Mouse (Mus musculus) neural tube, embryonic 13.5 days (tissue): ENCODE measurements at regions not wholly inside any gene's neighbourhood (a gene's known extent, or its start where the extent isn't known, plus 50 kb on each side); places are given as distances from the start of the nearest gene placed in this dataset.
"Not testable (repeated sequence)": the region's sequence is repeated elsewhere in the genome, so short reads cannot be mapped to it uniquely, and the experiment has no call there.

Source experiments
- ATAC-seq: fragments of 200-750 bp; cut with Nextera tagmentation; 2 replicates; pipeline ENCODE4 v1.8.0; 2017; ENCODE audit warnings: low read depth, mild to moderate bottlenecking, moderate TSS enrichment, moderate library complexity
- H3K27ac ChIP-seq: fragments of 300-500 bp; sonication (generic); replicated peaks from 2 replicates; pipeline ENCODE4 v1.5.1; 2015; ENCODE audit warnings: moderate library complexity, mild to moderate bottlenecking, inconsistent platforms
- H3K27me3 ChIP-seq: fragments of 300-500 bp; sonication (generic); 2 replicates; pipeline ENCODE4 v1.6.1; 2015; ENCODE audit warnings: mild to moderate bottlenecking, inconsistent platforms
- H3K36me3 ChIP-seq: fragments of 300-500 bp; sonication (generic); 2 replicates; pipeline ENCODE4 v1.6.1; 2015; ENCODE audit warnings: mild to moderate bottlenecking, inconsistent platforms
- H3K4me1 ChIP-seq: fragments of 300-500 bp; sonication (generic); replicated peaks from 2 replicates; pipeline ENCODE4 v1.6.1; 2015; ENCODE audit warnings: inconsistent platforms
- H3K4me2 ChIP-seq: fragments of 300-500 bp; sonication (generic); 2 replicates; pipeline ENCODE4 v1.6.1; 2015; ENCODE audit warnings: inconsistent platforms, mild to moderate bottlenecking, moderate library complexity
- H3K4me3 ChIP-seq: fragments of 300-500 bp; sonication (generic); 2 replicates; pipeline ENCODE4 v1.5.1; 2015; ENCODE audit warnings: mild to moderate bottlenecking, inconsistent platforms
- H3K9ac ChIP-seq: fragments of 300-500 bp; sonication (generic); 2 replicates; pipeline ENCODE4 v1.6.1; 2015; ENCODE audit warnings: moderate library complexity, mild to moderate bottlenecking, inconsistent platforms
- H3K9me3 ChIP-seq: fragments of 300-500 bp; sonication (generic); 2 replicates; pipeline ENCODE4 v1.6.1; 2016; ENCODE audit warnings: inconsistent platforms
- WGBS: fragments of 180-500 bp; shearing (Covaris S2); methylation state at CpG from one replicate; pipeline ENCODE4 v1.1.7; 2015; 5-methylcytosine and 5-hydroxymethylcytosine counted together

DNA sequence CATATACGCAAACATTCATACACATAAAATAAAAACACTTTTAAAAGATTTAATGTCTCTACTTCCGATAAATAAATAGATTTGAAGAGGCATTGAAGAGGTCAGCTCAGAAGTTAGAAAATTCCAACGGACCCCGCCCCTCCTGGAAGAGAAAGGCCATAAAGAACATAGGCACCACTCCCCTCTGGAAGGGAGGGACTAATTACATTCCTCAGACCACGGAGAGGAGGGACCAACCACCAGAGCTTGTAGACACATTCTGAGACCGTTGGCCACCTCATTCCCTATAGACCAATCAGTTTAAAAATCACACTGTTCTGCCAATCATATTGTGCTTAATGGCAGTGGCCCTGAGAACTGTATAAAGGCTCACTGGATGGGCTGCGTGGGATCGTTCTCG lies 71.0 kb upstream of the Tbl1xr1 start:
- no peaks in the 10 kb centered on the region for H3K36me3 ChIP-seq
- H3K4me3 ChIP-seq, result no peak overlapping the region
- H3K27ac ChIP-seq, result no peak overlapping the region
- H3K9ac ChIP-seq, result no peak overlapping the region
- no peaks in the 10 kb centered on the region for H3K27me3 ChIP-seq
- H3K4me1 ChIP-seq, result no peaks in the 10 kb centered on the region
- ATAC-seq, result no peak
- no peak overlapping the region for H3K4me2 ChIP-seq
- 76% methylated on average over 9 of the region's 9 CpGs for WGBS
- no peaks in the 10 kb centered on the region for H3K9me3 ChIP-seq

DNA sequence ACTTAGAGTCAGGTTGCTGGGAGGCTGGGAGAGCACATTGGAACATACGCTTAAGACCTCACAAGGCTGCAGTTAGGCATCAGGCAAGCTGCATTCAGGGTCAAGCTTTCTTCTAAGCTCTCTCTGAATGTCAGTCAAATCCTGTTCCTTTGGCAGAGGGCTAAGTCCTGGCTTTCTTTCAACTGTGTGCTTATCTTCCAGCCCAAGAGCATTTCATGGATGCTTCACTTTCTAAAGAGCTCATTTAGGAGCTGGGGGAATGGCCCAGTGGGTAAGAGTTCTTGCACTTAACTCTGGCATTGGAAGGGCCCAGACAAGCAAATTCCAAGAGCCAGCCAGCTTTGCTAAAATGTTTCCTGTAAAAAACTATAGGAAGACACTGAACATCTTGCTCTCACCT lies 70.3 kb upstream of the Tbl1xr1 start:
- H3K9me3 ChIP-seq, result no peaks in the 10 kb centered on the region
- H3K27me3 ChIP-seq, result no peaks in the 10 kb centered on the region
- no peak overlapping the region for H3K4me2 ChIP-seq
- H3K4me3 ChIP-seq, result no peak overlapping the region
- no peak for ATAC-seq
- H3K27ac ChIP-seq, result no peak overlapping the region
- 96% methylated on average over 1 of the region's 1 CpGs for WGBS
- H3K36me3 ChIP-seq, result no peaks in the 10 kb centered on the region
- no peaks in the 10 kb centered on the region for H3K4me1 ChIP-seq
- no peak overlapping the region for H3K9ac ChIP-seq

DNA sequence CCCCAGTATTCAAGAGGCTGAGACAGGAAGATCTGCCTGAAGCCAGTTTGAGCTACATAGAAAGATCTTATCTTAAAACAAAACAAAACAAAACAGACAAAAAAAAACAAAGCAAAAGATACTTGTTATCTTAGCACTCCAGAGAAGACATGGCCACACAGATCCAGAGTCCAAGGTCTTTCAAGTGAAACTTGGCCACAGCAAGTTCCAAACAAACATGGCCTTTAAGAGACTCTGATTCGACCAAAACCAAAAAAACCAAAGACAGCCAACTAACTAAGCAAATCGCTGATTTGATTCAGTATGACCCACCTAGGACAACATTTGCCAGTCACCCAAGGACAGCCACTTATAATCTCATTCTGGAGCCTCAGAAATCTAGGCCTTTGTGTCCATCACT lies 69.8 kb upstream of the Tbl1xr1 start:
- Histone ChIP-seq H3K9me3 (no peaks in the 10 kb centered on the region), H3K4me1 (no peaks in the 10 kb centered on the region), H3K27ac (no peak overlapping the region), H3K4me3 (no peak overlapping the region), H3K36me3 (no peaks in the 10 kb centered on the region), H3K4me2 (no peak overlapping the region), H3K27me3 (no peaks in the 10 kb centered on the region), H3K9ac (no peak overlapping the region)
- ATAC-seq, result no peak
- WGBS, result 90% methylated on average over 2 of the region's 2 CpGs

DNA sequence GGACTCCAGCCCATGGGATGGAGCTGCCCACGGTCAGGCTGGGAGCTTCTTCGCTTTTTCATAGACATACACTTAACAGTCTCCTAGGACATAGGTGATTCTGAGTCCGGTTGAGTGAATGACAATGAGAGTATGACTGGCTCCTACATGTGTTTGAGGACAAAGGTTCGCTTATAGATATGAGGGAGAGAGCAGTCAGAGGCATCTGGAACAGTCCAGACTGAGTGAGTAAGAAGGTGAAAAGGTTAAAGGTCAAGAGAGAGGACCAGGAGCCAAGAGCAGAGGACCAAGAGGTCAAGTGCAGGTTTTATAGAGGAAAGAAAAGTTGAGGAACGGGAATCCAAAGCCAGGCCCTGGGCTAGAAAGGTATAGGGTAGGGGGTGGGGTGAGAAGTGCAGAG lies 68.7 kb upstream of the Tbl1xr1 start:
- WGBS, result 95% methylated on average over 5 of the region's 5 CpGs
- no peaks in the 10 kb centered on the region for H3K9me3 ChIP-seq

DNA sequence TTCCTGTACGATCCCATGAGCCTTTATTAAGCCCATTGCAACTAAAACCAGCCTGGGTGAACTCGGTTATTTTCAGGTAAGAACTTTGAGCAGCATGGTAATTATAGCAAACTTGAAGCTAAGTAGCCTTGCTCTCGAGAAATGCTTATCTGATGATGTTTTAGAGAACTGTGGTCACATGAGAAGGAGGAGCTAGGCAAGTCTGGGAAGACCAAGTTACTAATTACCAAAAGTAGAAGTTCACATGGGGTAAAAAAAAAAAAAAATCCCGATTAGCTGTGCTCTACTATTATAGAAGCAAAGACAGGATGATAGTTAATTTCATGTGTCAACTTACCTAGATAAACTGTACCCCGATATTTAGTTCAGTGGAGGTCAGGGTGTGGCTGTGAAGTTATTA lies 68.0 kb upstream of the Tbl1xr1 start:
- Histone ChIP-seq H3K9ac (no peak overlapping the region), H3K36me3 (no peaks in the 10 kb centered on the region), H3K27me3 (no peaks in the 10 kb centered on the region), H3K4me1 (no peaks in the 10 kb centered on the region), H3K9me3 (no peaks in the 10 kb centered on the region), H3K27ac (no peak overlapping the region), H3K4me3 (no peak overlapping the region), H3K4me2 (no peak overlapping the region)
- no peak for ATAC-seq
- WGBS, result 90% methylated on average over 5 of the region's 5 CpGs

More for the DNA sequence above, 68.7 kb upstream of the Tbl1xr1 start:
- Histone ChIP-seq H3K9ac (no peak overlapping the region), H3K27me3 (no peaks in the 10 kb centered on the region), H3K4me2 (no peak overlapping the region), H3K27ac (no peak overlapping the region), H3K36me3 (no peaks in the 10 kb centered on the region), H3K4me3 (no peak overlapping the region), H3K4me1 (no peaks in the 10 kb centered on the region)
- ATAC-seq, result no peak

DNA sequence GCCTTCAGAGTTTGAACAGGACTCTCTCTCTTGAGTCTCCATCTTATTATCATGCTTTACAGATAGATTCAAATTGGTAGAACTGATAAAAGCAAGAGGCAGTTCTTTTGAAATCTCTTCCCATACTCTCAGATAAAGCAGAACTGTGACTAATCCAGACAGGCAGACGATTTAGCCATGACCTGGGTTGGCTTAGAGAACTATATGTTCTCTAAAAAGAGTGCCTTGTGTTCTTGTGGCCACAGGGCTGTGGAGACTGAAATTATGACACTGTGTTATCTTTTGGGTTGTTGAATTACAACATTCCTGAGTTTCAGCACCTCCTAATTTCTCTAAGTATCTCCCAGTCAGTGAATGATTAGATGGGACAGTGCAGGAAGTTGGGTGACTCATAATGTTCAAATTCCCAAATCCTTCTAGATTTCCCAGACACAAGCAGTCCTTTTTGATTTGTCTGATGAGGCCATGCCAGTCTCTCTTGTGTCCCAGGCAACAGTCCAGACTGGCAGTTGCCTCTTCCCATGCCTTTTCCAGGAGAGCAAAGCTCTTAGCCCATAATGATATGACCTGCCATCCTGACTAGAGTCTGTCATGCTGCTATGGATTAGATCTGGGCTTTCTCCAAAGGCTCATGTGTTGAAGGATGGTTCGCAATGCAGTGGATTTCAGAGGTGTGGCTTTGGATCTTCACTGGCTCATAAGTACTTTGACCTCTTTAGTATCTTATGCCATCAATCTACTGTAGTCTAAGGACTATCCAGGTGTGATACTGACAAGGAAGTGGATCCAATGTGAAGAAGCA lies 66.4 kb upstream of the Tbl1xr1 start:
- Histone ChIP-seq H3K36me3 (no peaks in the 10 kb centered on the region), H3K9ac (no peak overlapping the region), H3K27me3 (no peaks in the 10 kb centered on the region), H3K27ac (no peak overlapping the region), H3K4me3 (no peak overlapping the region), H3K9me3 (no peaks in the 10 kb centered on the region), H3K4me2 (no peak overlapping the region), H3K4me1 (no peaks in the 10 kb centered on the region)
- no peak for ATAC-seq
- WGBS, result 73% methylated on average over 2 of the region's 2 CpGs

DNA sequence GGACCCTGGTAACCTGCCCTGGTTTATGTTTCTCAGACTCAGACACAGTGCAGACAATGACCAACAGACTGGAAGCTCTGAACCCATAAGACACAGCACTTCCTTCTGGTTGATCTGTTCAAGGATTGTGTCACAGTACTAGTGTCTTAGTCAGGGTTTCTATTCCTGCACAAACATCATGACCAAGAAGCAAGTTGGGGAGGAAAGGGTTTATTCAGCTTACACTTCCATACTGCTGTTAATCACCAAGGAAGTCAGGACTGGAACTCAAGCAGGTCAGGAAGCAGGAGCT lies 65.8 kb upstream of the Tbl1xr1 start:
- H3K27ac ChIP-seq, ATAC-seq, H3K4me3 ChIP-seq, H3K4me1 ChIP-seq, H3K9ac ChIP-seq, H3K9me3 ChIP-seq, H3K4me2 ChIP-seq, H3K36me3 ChIP-seq, H3K27me3 ChIP-seq: not testable (repeated sequence)

DNA sequence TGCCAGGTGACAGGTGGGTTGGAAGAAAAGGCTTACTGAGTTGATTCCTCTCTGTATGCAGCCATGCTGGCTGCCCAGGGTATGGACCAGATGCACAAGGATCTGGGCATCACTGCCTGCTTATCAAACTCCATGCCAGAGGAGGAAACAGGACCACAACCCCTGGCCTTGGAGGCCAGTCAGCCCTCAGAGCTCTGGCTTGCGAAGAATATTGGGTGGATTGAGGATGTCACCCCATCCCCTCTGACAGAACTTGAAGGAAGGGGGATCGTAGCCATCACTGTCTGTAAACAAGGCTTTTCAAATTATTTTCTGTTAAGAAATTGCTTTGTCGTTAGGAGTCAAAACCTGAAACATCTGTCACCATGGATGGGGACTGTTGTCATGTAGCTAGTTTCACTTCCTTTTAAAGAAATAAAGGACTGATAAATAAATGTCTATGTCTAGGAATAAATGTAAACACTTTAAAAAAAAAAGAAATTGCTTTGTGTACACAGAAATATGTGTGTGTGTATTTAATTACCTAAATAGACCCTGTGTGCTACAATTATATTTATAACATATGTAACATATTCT lies 55.0 kb upstream of the Tbl1xr1 start:
- 84% methylated on average over 3 of the region's 3 CpGs for WGBS
- H3K4me3 ChIP-seq, result no peak overlapping the region
- no peaks in the 10 kb centered on the region for H3K27me3 ChIP-seq
- ATAC-seq, result no peak
- H3K4me1 ChIP-seq, result peaks cover 8% of the 10 kb centered on the region
- H3K9ac ChIP-seq, result no peak overlapping the region
- no peaks in the 10 kb centered on the region for H3K9me3 ChIP-seq
- no peak overlapping the region for H3K4me2 ChIP-seq
- H3K36me3 ChIP-seq, result no peaks in the 10 kb centered on the region
- no peak overlapping the region for H3K27ac ChIP-seq

DNA sequence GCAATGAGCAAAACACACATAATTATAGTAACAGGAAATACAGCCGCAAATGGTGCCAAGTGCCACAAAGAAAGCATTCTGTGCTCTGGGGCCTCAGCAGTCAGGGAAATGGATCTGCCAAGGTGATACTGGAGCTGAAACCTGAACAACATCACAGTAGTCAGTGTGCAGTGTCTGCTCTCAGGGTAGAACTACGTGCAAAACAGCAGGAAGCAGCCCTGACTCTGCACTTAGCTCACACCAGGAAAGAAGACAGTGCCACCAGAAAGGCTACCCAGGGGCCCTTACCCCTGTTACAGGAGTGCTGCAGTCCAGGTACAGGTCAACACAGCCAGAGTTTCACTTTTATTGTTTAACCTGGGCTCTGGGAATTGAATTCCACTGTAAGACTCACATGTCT lies 54.0 kb upstream of the Tbl1xr1 start:
- no peak for ATAC-seq
- Histone ChIP-seq H3K9ac (no peak overlapping the region), H3K4me3 (no peak overlapping the region), H3K27ac (no peak overlapping the region), H3K36me3 (no peaks in the 10 kb centered on the region), H3K4me1 (peaks cover 8% of the 10 kb centered on the region), H3K9me3 (no peaks in the 10 kb centered on the region), H3K4me2 (no peak overlapping the region), H3K27me3 (no peaks in the 10 kb centered on the region)
- WGBS, result 62% methylated on average over 2 of the region's 2 CpGs

DNA sequence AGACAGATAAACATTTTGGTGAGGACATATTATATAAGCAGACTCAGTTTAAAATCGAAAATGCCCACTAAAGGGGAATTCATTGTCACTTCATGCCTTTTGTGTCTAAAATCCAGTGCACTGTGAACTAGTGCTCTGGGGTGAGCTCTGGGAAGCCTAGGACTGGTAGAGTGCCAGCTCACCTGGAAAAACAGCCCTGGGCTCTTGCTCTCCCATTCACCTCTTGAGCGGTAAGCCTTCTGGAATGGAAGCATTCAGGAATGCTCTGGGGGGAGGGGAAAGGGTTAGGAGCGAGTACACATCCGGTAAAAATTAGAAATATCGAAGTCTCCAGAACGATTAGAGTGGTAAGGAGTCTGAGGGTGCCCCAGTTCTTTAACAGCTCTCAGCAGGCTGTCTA lies 53.4 kb upstream of the Tbl1xr1 start:
- H3K4me3 ChIP-seq, result no peak overlapping the region
- no peak overlapping the region for H3K9ac ChIP-seq
- H3K4me1 ChIP-seq, result peaks cover 8% of the 10 kb centered on the region
- no peaks in the 10 kb centered on the region for H3K9me3 ChIP-seq
- no peaks in the 10 kb centered on the region for H3K36me3 ChIP-seq
- 81% methylated on average over 6 of the region's 6 CpGs for WGBS
- H3K27me3 ChIP-seq, result no peaks in the 10 kb centered on the region
- no peak overlapping the region for H3K4me2 ChIP-seq
- H3K27ac ChIP-seq, result no peak overlapping the region
- no peak for ATAC-seq

DNA sequence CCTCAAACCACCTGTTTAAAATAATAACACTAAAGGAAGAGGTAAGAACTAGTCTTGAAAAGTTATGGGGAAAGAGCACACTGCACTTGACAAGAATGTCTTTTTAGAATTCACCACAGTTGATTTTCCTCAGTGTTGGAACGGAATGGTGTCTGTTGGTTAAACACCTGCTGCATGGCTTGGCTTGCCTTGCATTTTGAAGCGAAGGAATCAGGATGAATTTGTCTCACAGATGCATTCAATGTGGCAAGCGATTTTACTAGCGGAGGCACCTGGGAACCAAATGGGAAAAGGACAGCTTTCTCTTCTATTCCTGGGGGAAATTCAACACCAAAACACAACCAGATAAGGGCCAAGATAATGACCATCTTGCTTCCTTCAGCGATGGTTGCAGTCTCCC lies 52.9 kb upstream of the Tbl1xr1 start:
- H3K9ac ChIP-seq, result no peak overlapping the region
- H3K36me3 ChIP-seq, result no peaks in the 10 kb centered on the region
- H3K9me3 ChIP-seq, result no peaks in the 10 kb centered on the region
- no peak for ATAC-seq
- H3K27me3 ChIP-seq, result no peaks in the 10 kb centered on the region
- no peak overlapping the region for H3K4me3 ChIP-seq
- H3K4me1 ChIP-seq, result peaks cover 8% of the 10 kb centered on the region
- no peak overlapping the region for H3K27ac ChIP-seq
- H3K4me2 ChIP-seq, result no peak overlapping the region
- 72% methylated on average over 5 of the region's 5 CpGs for WGBS

DNA sequence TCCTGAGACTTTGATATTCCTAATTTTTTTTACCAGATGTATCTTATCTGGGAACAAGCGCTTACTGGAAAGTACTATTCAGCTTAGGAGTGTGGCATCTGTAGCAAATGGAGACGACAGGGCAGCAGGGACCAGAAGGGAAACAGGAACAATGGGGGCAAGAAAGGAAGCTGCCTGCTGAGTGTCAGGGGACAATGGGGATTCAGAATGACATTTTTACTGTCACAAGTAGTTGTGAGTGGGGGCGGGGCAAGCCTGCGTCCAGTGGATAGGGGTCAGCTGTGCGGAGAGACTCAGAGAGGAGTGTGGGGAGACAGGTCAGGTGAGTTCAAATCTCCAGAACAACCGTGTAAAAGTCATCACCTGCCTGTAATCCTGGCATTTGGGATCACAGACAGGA lies 52.3 kb upstream of the Tbl1xr1 start:
- H3K4me1 ChIP-seq, result peaks cover 8% of the 10 kb centered on the region
- no peaks in the 10 kb centered on the region for H3K36me3 ChIP-seq
- no peak for ATAC-seq
- no peaks in the 10 kb centered on the region for H3K9me3 ChIP-seq
- no peak overlapping the region for H3K9ac ChIP-seq
- H3K27ac ChIP-seq, result no peak overlapping the region
- H3K4me3 ChIP-seq, result no peak overlapping the region
- no peaks in the 10 kb centered on the region for H3K27me3 ChIP-seq
- WGBS, result 9% methylated on average over 6 of the region's 6 CpGs
- no peak overlapping the region for H3K4me2 ChIP-seq

DNA sequence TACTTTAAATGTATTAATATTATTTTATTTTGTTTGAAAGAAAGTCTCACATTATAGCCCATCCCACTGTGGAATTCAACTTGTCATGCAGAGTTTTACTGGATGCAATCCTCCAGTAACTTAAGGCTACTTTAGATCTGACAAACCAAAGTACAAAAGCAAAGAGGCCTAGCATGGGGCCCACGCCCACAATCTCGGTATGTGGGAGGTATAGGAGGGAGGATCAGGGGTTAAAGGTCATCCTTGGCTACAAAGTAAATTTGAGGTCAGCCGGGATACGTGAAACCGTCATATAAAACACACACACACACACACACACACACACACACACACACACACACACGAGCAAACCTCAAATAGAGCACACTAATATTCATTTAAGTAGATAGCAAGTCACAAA lies 51.3 kb upstream of the Tbl1xr1 start:
- 18% methylated on average over 6 of the region's 6 CpGs for WGBS
- Histone ChIP-seq H3K4me1 (peaks cover 8% of the 10 kb centered on the region), H3K4me3 (no peak overlapping the region), H3K27ac (no peak overlapping the region), H3K9me3 (no peaks in the 10 kb centered on the region), H3K27me3 (no peaks in the 10 kb centered on the region), H3K4me2 (no peak overlapping the region), H3K36me3 (no peaks in the 10 kb centered on the region), H3K9ac (no peak overlapping the region)
- no peak for ATAC-seq
